Mouse (Mus musculus): ENCODE results near the gene Scaf11. TPM values are rescaled to one million over a fixed set of nuclear protein-coding genes. Genes with fewer than 3 reads are reported as not detected.
A peak's percentile ranks its signal among the peaks of the same experiment; 100 is the strongest.

Gene Scaf11
- polyA plus RNA-seq, 1 experiment from 2014 or later, result 35.6 TPM

GRCm38 (mm10) chr15:96480822-96481221, 20.2 kb upstream of the Scaf11 start:
- no peak for ATAC-seq
- Histone ChIP-seq H3K27ac (ENCODE audit: low read depth) (no peak overlapping the region), H3K36me3 (replicated peaks; ENCODE audit: insufficient read depth, low read length) (no peaks in the 10 kb centered on the region), H3K4me2 (ENCODE audit: low read depth, low read length) (no peak overlapping the region), H3K9ac (replicated peaks) (no peak overlapping the region), H3K4me3 (ENCODE audit: low read depth, low read length) (no peak overlapping the region), H3K27me3 (ENCODE audit: insufficient read depth, low read length) (no peaks in the 10 kb centered on the region), H3K9me3 (ENCODE audit: low read length) (no peaks in the 10 kb centered on the region), H3K4me1 (ENCODE audit: insufficient read depth) (no peaks in the 10 kb centered on the region)
- DNase-seq, result no peak
- TF ChIP-seq CTCF (IDR thresholded peaks at IDR 0.05; ENCODE audit: low read depth), result no peak
- TF ChIP-seq EP300 (IDR thresholded peaks at IDR 0.05; ENCODE audit: low read depth), result no peak
- 79% methylated on average over 3 of the region's 3 CpGs for WGBS (ENCODE audit: insufficient replicate concordance)

GRCm38 (mm10) chr15:96478006-96478405, 17.4 kb upstream of the Scaf11 start:
- Histone ChIP-seq H3K36me3 (replicated peaks; ENCODE audit: insufficient read depth, low read length) (no peaks in the 10 kb centered on the region), H3K4me1 (ENCODE audit: insufficient read depth) (no peaks in the 10 kb centered on the region; the same call in 1 of the 2 replicates), H3K4me2 (ENCODE audit: low read depth, low read length) (no peak overlapping the region), H3K9ac (replicated peaks) (no peak overlapping the region), H3K4me3 (ENCODE audit: low read depth, low read length) (no peak overlapping the region), H3K27ac (ENCODE audit: low read depth) (no peak overlapping the region), H3K9me3 (ENCODE audit: low read length) (no peaks in the 10 kb centered on the region), H3K27me3 (ENCODE audit: insufficient read depth, low read length) (no peaks in the 10 kb centered on the region)
- ATAC-seq, result no peak
- DNase-seq, result no peak
- WGBS (ENCODE audit: insufficient replicate concordance), result 81% methylated on average over 12 of the region's 12 CpGs
- TF ChIP-seq CTCF (IDR thresholded peaks at IDR 0.05; ENCODE audit: low read depth) (no peak), EP300 (IDR thresholded peaks at IDR 0.05; ENCODE audit: low read depth) (no peak)

GRCm38 (mm10) chr15:96476359-96476758, 15.7 kb upstream of the Scaf11 start:
- no peak overlapping the region for H3K27ac ChIP-seq (ENCODE audit: low read depth)
- 10% methylated on average over 7 of the region's 7 CpGs for WGBS (ENCODE audit: insufficient replicate concordance)
- ATAC-seq, result peak; percentile 60

GRCm38 (mm10) chr15:96475571-96475972, 14.9 kb upstream of the Scaf11 start:
- ATAC-seq, result 0 out of 2 replicates have a peak, but pooled peaks have one; percentile 14

More at GRCm38 (mm10) chr15:96476359-96476758, 15.7 kb upstream of the Scaf11 start:
- no peak for TF ChIP-seq EP300 (IDR thresholded peaks at IDR 0.05; ENCODE audit: low read depth)
- TF ChIP-seq CTCF (IDR thresholded peaks at IDR 0.05; ENCODE audit: low read depth), result peak; percentile 95
- H3K9ac ChIP-seq (replicated peaks), result no peak overlapping the region
- H3K4me2 ChIP-seq (ENCODE audit: low read depth, low read length), result no peak overlapping the region
- H3K4me1 ChIP-seq (ENCODE audit: insufficient read depth), result no peaks in the 10 kb centered on the region; the same call in 1 of the 2 replicates
- H3K4me3 ChIP-seq (ENCODE audit: low read depth, low read length), result no peak overlapping the region
- H3K9me3 ChIP-seq (ENCODE audit: low read length), result no peaks in the 10 kb centered on the region
- peak; percentile 91 for DNase-seq
- no peaks in the 10 kb centered on the region for H3K27me3 ChIP-seq (ENCODE audit: insufficient read depth, low read length)
- no peaks in the 10 kb centered on the region for H3K36me3 ChIP-seq (replicated peaks; ENCODE audit: insufficient read depth, low read length)

GRCm38 (mm10) chr15:96474325-96474955, 13.8 kb upstream of the Scaf11 start:
- Histone ChIP-seq H3K36me3 (replicated peaks; ENCODE audit: insufficient read depth, low read length) (no peaks in the 10 kb centered on the region), H3K4me2 (ENCODE audit: low read depth, low read length) (peak overlapping the region; percentile 49), H3K27ac (ENCODE audit: low read depth) (peak overlapping the region; percentile 80), H3K4me1 (ENCODE audit: insufficient read depth) (no peaks in the 10 kb centered on the region; the same call in 1 of the 2 replicates), H3K9ac (replicated peaks) (no peak overlapping the region), H3K9me3 (ENCODE audit: low read length) (no peaks in the 10 kb centered on the region), H3K4me3 (ENCODE audit: low read depth, low read length) (no peak overlapping the region), H3K27me3 (ENCODE audit: insufficient read depth, low read length) (no peaks in the 10 kb centered on the region)
- ATAC-seq (peak; percentile 70), DNase-seq (peak; percentile 43)
- 42% methylated on average over 20 of the region's 20 CpGs for WGBS (ENCODE audit: insufficient replicate concordance)
- TF ChIP-seq EP300 (IDR thresholded peaks at IDR 0.05; ENCODE audit: low read depth) (peak; percentile 26; the same call in 1 of the 2 replicates), CTCF (IDR thresholded peaks at IDR 0.05; ENCODE audit: low read depth) (no peak)

More at GRCm38 (mm10) chr15:96475571-96475972, 14.9 kb upstream of the Scaf11 start:
- no peaks in the 10 kb centered on the region for H3K27me3 ChIP-seq (ENCODE audit: insufficient read depth, low read length)
- no peak overlapping the region for H3K4me2 ChIP-seq (ENCODE audit: low read depth, low read length)
- peak overlapping the region; percentile 64 for H3K27ac ChIP-seq (ENCODE audit: low read depth)
- TF ChIP-seq EP300 (IDR thresholded peaks at IDR 0.05; ENCODE audit: low read depth) (no peak), CTCF (IDR thresholded peaks at IDR 0.05; ENCODE audit: low read depth) (no peak)
- no peaks in the 10 kb centered on the region; the same call in 1 of the 2 replicates for H3K4me1 ChIP-seq (ENCODE audit: insufficient read depth)
- no peak overlapping the region for H3K4me3 ChIP-seq (ENCODE audit: low read depth, low read length)
- WGBS (ENCODE audit: insufficient replicate concordance), result 53% methylated on average over 7 of the region's 7 CpGs
- no peak overlapping the region for H3K9ac ChIP-seq (replicated peaks)
- DNase-seq, result no peak
- H3K36me3 ChIP-seq (replicated peaks; ENCODE audit: insufficient read depth, low read length), result no peaks in the 10 kb centered on the region
- no peaks in the 10 kb centered on the region for H3K9me3 ChIP-seq (ENCODE audit: low read length)

GRCm38 (mm10) chr15:96473920-96474319, 13.3 kb upstream of the Scaf11 start:
- H3K27ac ChIP-seq (ENCODE audit: low read depth), result peak overlapping the region; percentile 80
- H3K36me3 ChIP-seq (replicated peaks; ENCODE audit: insufficient read depth, low read length), result no peaks in the 10 kb centered on the region
- no peak overlapping the region for H3K9ac ChIP-seq (replicated peaks)
- no peaks in the 10 kb centered on the region for H3K9me3 ChIP-seq (ENCODE audit: low read length)
- WGBS (ENCODE audit: insufficient replicate concordance), result 86% methylated on average over 15 of the region's 15 CpGs
- ATAC-seq (no peak), DNase-seq (no peak)
- no peaks in the 10 kb centered on the region for H3K27me3 ChIP-seq (ENCODE audit: insufficient read depth, low read length)
- H3K4me2 ChIP-seq (ENCODE audit: low read depth, low read length), result no peak overlapping the region
- no peaks in the 10 kb centered on the region; the same call in 1 of the 2 replicates for H3K4me1 ChIP-seq (ENCODE audit: insufficient read depth)
- H3K4me3 ChIP-seq (ENCODE audit: low read depth, low read length), result no peak overlapping the region
- TF ChIP-seq EP300 (IDR thresholded peaks at IDR 0.05; ENCODE audit: low read depth) (no peak), CTCF (IDR thresholded peaks at IDR 0.05; ENCODE audit: low read depth) (no peak)

Data from liver, postnatal 0 days (tissue).